Mouse (Mus musculus): ENCODE measurements at regions not wholly inside any gene's neighbourhood (a gene's known extent, or its start where the extent isn't known, plus 50 kb on each side); places are given as distances from the start of the nearest gene placed in this dataset.

GRCm38 (mm10) chr4:34114323-34114722, 64.3 kb upstream of the Spaca1 start:
- TF ChIP-seq POLR2A (IDR thresholded peaks at IDR 0.05; ENCODE audit: control insufficient read depth, low read depth, low read length) (no peak), CTCF (IDR thresholded peaks at IDR 0.05; ENCODE audit: control insufficient read depth, insufficient read depth, insufficient replicate concordance, low read depth, low read length) (no peak)

All from testis, adult 2 months (tissue).